Mouse (Mus musculus): ENCODE results near the gene Fig4. TPM values are rescaled to one million over a fixed set of nuclear protein-coding genes. Genes with fewer than 3 reads are reported as not detected.

Fig4 gene
- polyA plus RNA-seq, 1 experiment, result 8.4 TPM

DNA sequence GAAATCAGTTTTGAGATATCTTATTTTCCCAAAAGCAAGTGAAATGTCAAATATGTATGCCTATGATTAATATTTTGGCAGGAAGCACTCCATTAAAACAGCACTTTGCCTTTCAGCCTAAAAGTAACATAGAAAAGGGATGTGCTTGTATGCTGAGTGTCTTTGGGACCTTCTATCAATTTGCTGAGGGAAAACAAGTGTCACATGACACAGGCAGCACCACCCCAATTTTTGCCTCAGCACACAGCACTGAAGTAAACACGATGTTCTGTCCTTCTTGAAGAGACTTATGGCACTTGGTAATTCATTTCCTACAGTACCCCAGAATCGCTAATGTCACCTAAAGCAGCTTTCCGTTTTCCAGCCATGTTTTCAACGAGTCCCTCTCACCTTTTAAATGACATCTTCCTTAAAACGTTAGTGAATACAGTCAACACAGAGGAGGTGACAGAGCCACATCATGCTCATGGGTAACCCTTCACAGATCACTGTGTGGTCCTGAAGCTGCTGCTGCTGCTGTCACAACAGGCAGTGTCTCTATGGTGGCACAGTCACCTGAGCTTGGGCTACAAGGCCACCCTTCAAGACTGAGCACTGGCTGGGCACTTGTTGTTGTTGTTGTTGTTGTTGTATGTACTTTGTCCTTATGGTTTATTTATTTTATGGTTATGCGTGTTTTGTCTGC, 61.4 kb downstream of the Fig4 start:
- H3K27ac ChIP-seq (ENCODE audit: insufficient read depth, low read length), result no peak overlapping the region
- DNase-seq (ENCODE audit: low read depth in 1 of 2, low spot score in 2 of 2), result no peak
- peaks cover 23% of the 10 kb centered on the region for H3K36me3 ChIP-seq (ENCODE audit: control insufficient read depth, insufficient read depth, low read length)
- H3K27me3 ChIP-seq (ENCODE audit: control insufficient read depth, insufficient read depth, low read length), result no peaks in the 10 kb centered on the region
- 84% methylated on average over 6 of the region's 6 CpGs for WGBS
- TF ChIP-seq POLR2A (IDR thresholded peaks at IDR 0.05; ENCODE audit: low read depth, low read length) (no peak), CTCF (IDR thresholded peaks at IDR 0.05; ENCODE audit: extremely low read depth, insufficient read depth, insufficient read length, insufficient replicate concordance) (no peak)
- no peak overlapping the region for H3K4me3 ChIP-seq (ENCODE audit: extremely low read depth, insufficient read depth, insufficient read length)
- H3K4me1 ChIP-seq (ENCODE audit: control insufficient read depth, insufficient read depth, insufficient read length), result no peaks in the 10 kb centered on the region

DNA sequence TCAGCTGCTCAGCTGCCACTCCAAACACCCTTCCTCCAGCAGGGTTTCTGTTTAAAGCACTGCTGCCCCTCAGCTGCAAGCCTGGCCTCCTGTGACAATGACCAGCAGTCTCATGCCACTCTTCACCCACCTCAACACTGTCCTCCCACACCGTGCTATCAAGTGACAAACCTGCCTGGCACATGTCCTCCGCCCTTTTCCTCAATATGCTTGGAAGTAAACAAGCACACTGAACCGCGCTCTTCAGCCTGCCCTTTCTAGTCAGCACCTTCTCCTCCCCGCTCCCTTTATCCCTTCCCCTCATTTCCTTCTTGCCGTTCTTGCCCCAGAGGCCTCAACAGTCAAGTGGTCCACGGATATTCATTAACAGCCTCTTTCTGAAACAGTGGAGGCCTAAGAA, 62.0 kb downstream of the Fig4 start:
- H3K27me3 ChIP-seq (ENCODE audit: control insufficient read depth, insufficient read depth, low read length), result no peaks in the 10 kb centered on the region
- no peak overlapping the region for H3K27ac ChIP-seq (ENCODE audit: insufficient read depth, low read length)
- DNase-seq (ENCODE audit: low read depth in 1 of 2, low spot score in 2 of 2), result no peak
- WGBS, result 73% methylated on average over 7 of the region's 7 CpGs
- no peak overlapping the region for H3K4me3 ChIP-seq (ENCODE audit: extremely low read depth, insufficient read depth, insufficient read length)
- TF ChIP-seq CTCF (IDR thresholded peaks at IDR 0.05; ENCODE audit: extremely low read depth, insufficient read depth, insufficient read length, insufficient replicate concordance) (no peak), POLR2A (IDR thresholded peaks at IDR 0.05; ENCODE audit: low read depth, low read length) (no peak)
- H3K4me1 ChIP-seq (ENCODE audit: control insufficient read depth, insufficient read depth, insufficient read length), result no peaks in the 10 kb centered on the region
- peaks cover 24% of the 10 kb centered on the region for H3K36me3 ChIP-seq (ENCODE audit: control insufficient read depth, insufficient read depth, low read length)

DNA sequence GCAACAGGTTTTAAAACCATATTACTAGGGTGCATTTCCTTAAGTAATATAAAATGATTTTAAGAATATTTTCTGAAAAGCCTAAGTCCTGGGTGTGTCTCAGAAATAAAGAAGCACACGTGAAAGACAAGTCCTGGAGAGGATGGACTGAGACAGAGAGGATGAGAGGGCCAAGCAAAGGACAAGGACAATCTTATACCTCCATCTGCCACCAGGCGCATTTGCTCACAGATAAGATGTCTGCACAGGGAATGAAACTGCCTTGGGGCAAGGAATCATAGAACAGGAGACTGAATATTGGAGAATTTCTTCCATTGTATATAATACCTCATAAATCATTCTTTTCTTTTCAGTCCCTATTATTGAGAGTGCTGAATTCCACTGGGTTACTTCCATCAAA, 67.0 kb downstream of the Fig4 start:
- no peaks in the 10 kb centered on the region for H3K4me1 ChIP-seq (ENCODE audit: control insufficient read depth, insufficient read depth, insufficient read length)
- H3K27ac ChIP-seq (ENCODE audit: insufficient read depth, low read length), result no peak overlapping the region

DNA sequence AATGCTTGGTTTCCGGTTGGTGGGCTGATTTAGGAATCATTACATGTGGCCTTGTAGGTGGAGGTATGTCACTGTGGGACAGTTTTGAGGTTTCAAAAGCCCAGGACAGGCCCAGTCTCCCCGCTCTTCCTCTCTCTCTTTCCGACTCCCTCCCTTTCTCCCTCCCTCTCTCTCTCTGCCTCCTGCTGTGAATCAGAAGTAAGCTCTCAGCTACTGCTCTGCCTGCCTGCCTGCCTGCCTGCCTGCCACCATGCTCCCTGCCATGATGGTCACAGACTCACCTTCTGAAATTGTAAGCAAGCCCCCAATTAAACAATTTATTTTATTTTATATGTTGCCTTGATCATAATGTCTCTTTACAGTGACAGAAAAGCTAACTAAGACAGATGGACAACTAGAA, 67.5 kb downstream of the Fig4 start:
- Histone ChIP-seq H3K27me3 (ENCODE audit: control insufficient read depth, insufficient read depth, low read length) (no peaks in the 10 kb centered on the region), H3K36me3 (ENCODE audit: control insufficient read depth, insufficient read depth, low read length) (peaks cover 34% of the 10 kb centered on the region), H3K4me1 (ENCODE audit: control insufficient read depth, insufficient read depth, insufficient read length) (no peaks in the 10 kb centered on the region), H3K4me3 (ENCODE audit: extremely low read depth, insufficient read depth, insufficient read length) (no peak overlapping the region), H3K27ac (ENCODE audit: insufficient read depth, low read length) (no peak overlapping the region)
- TF ChIP-seq POLR2A (IDR thresholded peaks at IDR 0.05; ENCODE audit: low read depth, low read length) (no peak), CTCF (IDR thresholded peaks at IDR 0.05; ENCODE audit: extremely low read depth, insufficient read depth, insufficient read length, insufficient replicate concordance) (no peak)
- WGBS, result 96% methylated on average over 3 of the region's 3 CpGs
- DNase-seq (ENCODE audit: low read depth in 1 of 2, low spot score in 2 of 2), result no peak

More for the DNA sequence above, 67.0 kb downstream of the Fig4 start:
- TF ChIP-seq CTCF (IDR thresholded peaks at IDR 0.05; ENCODE audit: extremely low read depth, insufficient read depth, insufficient read length, insufficient replicate concordance) (no peak), POLR2A (IDR thresholded peaks at IDR 0.05; ENCODE audit: low read depth, low read length) (no peak)
- Histone ChIP-seq H3K27me3 (ENCODE audit: control insufficient read depth, insufficient read depth, low read length) (no peaks in the 10 kb centered on the region), H3K4me3 (ENCODE audit: extremely low read depth, insufficient read depth, insufficient read length) (no peak overlapping the region), H3K36me3 (ENCODE audit: control insufficient read depth, insufficient read depth, low read length) (peaks cover 34% of the 10 kb centered on the region)
- WGBS, result 85% methylated on average over 2 of the region's 2 CpGs
- no peak for DNase-seq (ENCODE audit: low read depth in 1 of 2, low spot score in 2 of 2)

DNA sequence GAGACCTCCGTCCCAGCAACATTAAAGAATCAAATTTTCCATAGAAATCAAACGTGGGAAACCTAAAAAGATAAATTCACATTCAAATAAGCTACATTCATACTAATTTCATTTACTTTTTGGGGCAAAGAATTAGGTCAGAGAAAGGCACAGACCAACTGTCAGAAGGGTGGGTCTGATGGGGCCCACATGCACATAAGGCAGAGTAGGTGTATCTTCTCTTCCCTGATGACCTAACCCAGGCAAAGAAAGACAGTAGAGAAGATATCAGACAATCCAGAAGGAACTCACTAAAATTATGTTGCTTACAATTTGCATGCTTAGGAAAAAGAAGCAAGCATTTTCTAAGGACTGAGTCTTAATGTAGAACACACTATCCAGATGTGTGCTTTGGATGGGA, 67.9 kb downstream of the Fig4 start:
- peaks cover 31% of the 10 kb centered on the region for H3K36me3 ChIP-seq (ENCODE audit: control insufficient read depth, insufficient read depth, low read length)
- H3K4me3 ChIP-seq (ENCODE audit: extremely low read depth, insufficient read depth, insufficient read length), result no peak overlapping the region
- no peak overlapping the region for H3K27ac ChIP-seq (ENCODE audit: insufficient read depth, low read length)
- DNase-seq (ENCODE audit: low read depth in 1 of 2, low spot score in 2 of 2), result no peak
- 94% methylated on average over 2 of the region's 2 CpGs for WGBS
- TF ChIP-seq CTCF (IDR thresholded peaks at IDR 0.05; ENCODE audit: extremely low read depth, insufficient read depth, insufficient read length, insufficient replicate concordance), result no peak
- no peak for TF ChIP-seq POLR2A (IDR thresholded peaks at IDR 0.05; ENCODE audit: low read depth, low read length)
- H3K27me3 ChIP-seq (ENCODE audit: control insufficient read depth, insufficient read depth, low read length), result no peaks in the 10 kb centered on the region
- H3K4me1 ChIP-seq (ENCODE audit: control insufficient read depth, insufficient read depth, insufficient read length), result no peaks in the 10 kb centered on the region

DNA sequence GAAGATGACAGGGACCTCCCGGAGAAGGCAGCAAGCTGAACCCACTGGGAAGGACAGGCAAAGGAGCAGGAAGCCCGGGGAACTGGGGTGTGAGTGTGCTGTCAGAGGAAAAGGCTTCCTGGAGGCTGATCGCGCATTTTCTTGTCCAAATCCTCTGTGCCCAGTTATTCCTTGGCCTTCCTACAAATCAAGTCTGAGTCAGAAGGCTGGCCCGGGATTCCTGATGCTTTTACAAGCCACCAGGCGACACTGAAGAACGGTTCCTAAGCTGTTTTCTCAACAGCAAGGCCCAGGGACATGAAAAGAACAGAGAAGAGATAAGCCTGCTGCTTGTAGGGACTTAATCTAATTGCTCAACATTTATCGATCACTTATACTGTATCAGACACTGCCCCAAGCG, 68.5 kb downstream of the Fig4 start:
- DNase-seq (ENCODE audit: low read depth in 1 of 2, low spot score in 2 of 2), result no peak
- H3K4me3 ChIP-seq (ENCODE audit: extremely low read depth, insufficient read depth, insufficient read length), result no peak overlapping the region
- no peak for TF ChIP-seq CTCF (IDR thresholded peaks at IDR 0.05; ENCODE audit: extremely low read depth, insufficient read depth, insufficient read length, insufficient replicate concordance)
- TF ChIP-seq POLR2A (IDR thresholded peaks at IDR 0.05; ENCODE audit: low read depth, low read length), result no peak
- peaks cover 26% of the 10 kb centered on the region for H3K36me3 ChIP-seq (ENCODE audit: control insufficient read depth, insufficient read depth, low read length)
- WGBS, result 93% methylated on average over 9 of the region's 9 CpGs
- H3K4me1 ChIP-seq (ENCODE audit: control insufficient read depth, insufficient read depth, insufficient read length), result no peaks in the 10 kb centered on the region
- H3K27me3 ChIP-seq (ENCODE audit: control insufficient read depth, insufficient read depth, low read length), result no peaks in the 10 kb centered on the region
- no peak overlapping the region for H3K27ac ChIP-seq (ENCODE audit: insufficient read depth, low read length)

DNA sequence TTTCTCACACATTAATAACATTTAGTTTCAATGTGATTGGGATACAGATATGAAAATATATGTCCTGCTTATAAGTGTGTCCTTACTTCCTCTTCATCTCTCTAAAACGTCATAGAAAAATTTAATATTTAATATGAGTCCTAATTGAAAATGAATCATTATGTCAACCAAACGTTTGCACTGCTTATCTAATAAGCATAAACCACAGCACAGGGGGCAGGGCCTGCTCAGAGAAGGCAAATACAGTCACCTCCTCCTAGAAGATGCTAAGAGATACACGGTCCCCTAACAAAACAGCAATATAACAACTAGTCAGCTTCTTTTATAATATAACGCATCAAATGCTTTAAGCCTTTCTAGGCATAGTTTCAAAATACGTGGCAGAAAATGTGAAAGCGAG, 69.9 kb downstream of the Fig4 start:
- Histone ChIP-seq H3K36me3 (ENCODE audit: control insufficient read depth, insufficient read depth, low read length) (peaks cover 25% of the 10 kb centered on the region), H3K27me3 (ENCODE audit: control insufficient read depth, insufficient read depth, low read length) (no peaks in the 10 kb centered on the region), H3K4me1 (ENCODE audit: control insufficient read depth, insufficient read depth, insufficient read length) (no peaks in the 10 kb centered on the region), H3K4me3 (ENCODE audit: extremely low read depth, insufficient read depth, insufficient read length) (no peak overlapping the region), H3K27ac (ENCODE audit: insufficient read depth, low read length) (no peak overlapping the region)
- WGBS, result 84% methylated on average over 6 of the region's 6 CpGs
- no peak for TF ChIP-seq POLR2A (IDR thresholded peaks at IDR 0.05; ENCODE audit: low read depth, low read length)
- TF ChIP-seq CTCF (IDR thresholded peaks at IDR 0.05; ENCODE audit: extremely low read depth, insufficient read depth, insufficient read length, insufficient replicate concordance), result no peak
- DNase-seq (ENCODE audit: low read depth in 1 of 2, low spot score in 2 of 2), result no peak
